Mouse (Mus musculus) cerebellum, adult 2 months (tissue): ENCODE data around the gene Agbl4.

ENCODE experiments used
- CTCF ChIP-seq: fragments of 200-500 bp; IDR thresholded peaks from 2 replicates; pipeline ENCODE4 v1.5.1; 2011; ENCODE audit warnings: low read depth, mild to moderate bottlenecking, control low read depth, low read length, moderate library complexity, borderline replicate concordance; ENCODE audit not compliant: insufficient read depth
- POLR2A ChIP-seq: fragments of 200-500 bp; IDR thresholded peaks from 2 replicates; pipeline ENCODE4 v1.6.1; 2011; ENCODE audit warnings: low read length, control low read depth, borderline replicate concordance; ENCODE audit not compliant: insufficient read depth

DNA sequence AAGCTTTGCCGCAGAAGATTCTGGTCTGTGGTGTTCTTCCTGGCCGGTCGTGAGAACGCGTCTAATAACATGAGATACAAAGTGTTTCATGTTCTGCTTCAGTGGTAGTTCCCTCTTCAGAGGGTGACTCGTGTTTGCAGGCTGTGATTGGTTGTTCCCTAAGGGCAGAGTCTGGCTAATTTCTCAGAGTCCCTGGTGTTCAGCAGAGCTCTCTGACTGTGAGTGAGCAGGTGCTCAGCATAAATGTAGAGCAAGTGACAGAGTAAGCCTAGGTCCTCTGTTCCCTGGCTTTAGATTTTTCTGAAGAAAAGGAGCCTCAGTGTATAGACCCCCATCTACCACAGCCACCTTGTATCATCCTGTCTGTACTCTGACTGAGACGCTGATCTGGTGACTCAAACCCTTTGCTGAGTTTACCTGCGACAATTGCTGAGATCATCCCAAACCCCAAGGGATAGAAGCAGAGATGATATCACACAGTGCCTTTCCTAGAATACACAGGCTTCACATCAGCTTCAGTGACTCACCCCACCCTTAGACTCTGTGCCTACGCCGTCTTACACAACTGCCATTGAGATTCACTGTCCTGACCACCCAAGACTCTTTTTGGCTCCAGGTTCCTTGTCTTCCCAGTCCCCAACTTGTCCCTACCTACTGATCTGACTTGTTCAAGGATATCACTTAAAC, 1179.8 kb downstream of the Agbl4 start:
- no peak for TF ChIP-seq CTCF
- TF ChIP-seq POLR2A = no peak
